Mouse (Mus musculus) urinary bladder, postnatal 25 days (tissue): Measurements from ENCODE around the gene Olfr1105.

ENCODE experiments used
- DNase-seq: peaks from one replicate; pipeline ENCODE4 v3.0.0; 2022; ENCODE audit warnings: low spot score

Gene Olfr1105

DNA sequence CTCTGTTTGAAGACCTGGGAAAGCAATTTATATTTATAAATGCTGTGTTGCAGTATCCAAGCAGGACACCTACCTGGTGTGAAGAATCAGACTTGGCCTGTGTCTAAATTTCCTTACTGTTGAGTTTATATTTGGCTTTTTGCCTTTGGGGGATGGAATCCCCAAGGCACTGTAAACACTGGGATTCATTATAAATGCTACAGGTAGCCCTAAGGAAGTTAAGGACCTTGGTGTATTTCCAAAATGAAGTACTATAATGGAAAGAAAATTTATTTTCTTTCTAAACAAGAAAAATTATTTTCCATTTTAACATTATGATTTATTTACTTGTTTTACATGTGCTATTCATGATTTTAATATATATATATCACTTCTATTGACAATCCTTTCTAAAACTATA is at the start of gene Olfr1105:
Gene Olfr1105, minus strand, starts transcription at position 101 of the 400 bp plus-strand sequence.
- DNase-seq = no peak

DNA sequence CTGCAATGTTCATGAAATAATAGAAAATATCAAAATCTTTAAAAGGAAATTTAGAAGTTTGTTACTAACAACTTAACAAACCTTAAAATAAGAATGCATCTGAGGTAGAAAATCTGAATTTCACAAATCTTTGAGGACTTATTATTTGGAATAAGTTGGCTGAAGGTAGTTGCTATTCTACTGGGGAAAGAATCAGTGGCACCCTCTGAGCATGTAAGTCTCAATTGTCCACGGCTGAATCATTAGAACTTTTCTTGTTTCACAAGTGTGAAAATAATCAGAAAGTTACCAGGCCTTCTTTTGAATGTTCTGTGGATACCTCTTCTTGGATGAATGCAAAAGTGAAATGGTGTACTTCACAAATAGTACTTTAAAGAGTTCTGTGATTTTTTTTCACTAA is 39.4 kb upstream of the Olfr1105 start, which contains the start of gene Olfr1107:
Gene Olfr1107, minus strand, starts transcription at position 101 of the 400 bp plus-strand sequence.
- DNase-seq = no peak

DNA sequence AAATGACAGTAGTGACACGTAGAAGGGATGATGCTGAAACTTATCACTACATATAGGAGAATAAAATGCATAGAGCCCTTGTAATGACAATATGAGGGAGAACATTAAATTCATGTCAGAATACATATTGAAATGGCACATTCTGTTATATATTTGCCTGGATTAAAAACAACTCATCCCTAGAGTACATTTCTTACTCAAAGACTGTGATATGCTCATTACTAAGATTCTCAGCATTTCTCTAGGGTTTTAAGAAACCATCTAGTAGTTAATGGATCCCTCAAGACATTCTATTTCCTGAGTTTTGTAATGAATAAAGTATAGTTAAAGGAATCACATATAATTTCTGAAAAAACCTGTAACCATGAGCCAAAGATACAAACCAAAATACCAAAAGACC is 15.8 kb upstream of the Olfr1105 start, which contains the start of gene Olfr1106:
Gene Olfr1106, minus strand, starts transcription at position 101 of the 400 bp plus-strand sequence.
- DNase-seq = no peak

GRCm38 (mm10) chr2:87026980-87027379 is 9.4 kb downstream of the Olfr1105 start, which contains the start of gene Olfr1104:
Gene Olfr1104 (minus strand): TSS chr2:87027080.
- DNase-seq = no peak

DNA sequence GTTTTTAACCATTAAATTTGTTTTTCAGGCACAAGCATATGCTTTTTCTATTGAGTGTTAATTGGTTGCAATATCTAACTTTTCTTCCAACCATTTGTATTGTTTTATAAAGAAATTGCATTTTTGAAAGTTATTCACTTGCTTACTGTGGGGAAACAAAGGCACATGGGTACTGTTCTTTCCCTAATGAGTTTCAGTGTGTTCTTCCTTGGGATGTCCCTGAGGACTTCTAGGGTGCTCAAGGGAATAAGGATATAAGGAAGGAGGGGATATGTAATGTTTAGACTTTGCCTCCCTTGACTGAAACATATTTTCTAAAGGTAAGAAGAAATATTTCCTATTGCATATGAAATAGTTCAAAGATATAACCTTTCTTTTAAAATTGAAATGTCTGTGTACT is 38.2 kb downstream of the Olfr1105 start, which contains the start of gene Olfr1102:
Gene Olfr1102, plus strand, starts transcription at position 301 of the 400 bp plus-strand sequence.
- no peak for DNase-seq

- no peak for DNase-seq
Measured at GRCm38 (mm10) chr2:86991121-86991520, 45.2 kb downstream of the Olfr1105 start, which contains the start of gene Olfr1101. Gene Olfr1101 (minus strand): TSS chr2:86991221.
